Mouse (Mus musculus) CH12.LX (cell line): Measurements from ENCODE around the gene Prrt3. TPM values are rescaled to one million over a fixed set of nuclear protein-coding genes. Genes with fewer than 3 reads are reported as not detected.

Source experiments
- DNase-seq: peaks from one replicate; pipeline ENCODE4 v3.0.0-alpha.2; 2013; ENCODE audit errors: extremely low read depth
- H3K27ac ChIP-seq: 2 replicates; pipeline ENCODE4 v1.5.1; 2012; ENCODE audit warnings: low read depth, mild to moderate bottlenecking, control low read depth, moderate library complexity; ENCODE audit not compliant: insufficient read depth
- H3K27me3 ChIP-seq: replicated peaks from 2 replicates; pipeline ENCODE3; 2012; ENCODE audit warnings: inconsistent platforms
- H3K36me3 ChIP-seq, 2 experiments: replicated peaks in 1 of 2; 2 replicates each; pipeline versions ENCODE3 to v1.6.1; 2012; ENCODE audit warnings: inconsistent platforms in 1 of 2, low read length in 1 of 2, mild to moderate bottlenecking in 1 of 2, mixed read lengths in 1 of 2, moderate library complexity in 1 of 2; ENCODE audit not compliant: control insufficient read depth in 1 of 2, insufficient read depth in 1 of 2
- H3K4me1 ChIP-seq, 2 experiments: 2 replicates each; pipeline ENCODE4 v1.6.1; 2012; ENCODE audit warnings: inconsistent platforms in 1 of 2, moderate library complexity in 1 of 2; ENCODE audit not compliant: insufficient read depth in 2 of 2, control insufficient read depth in 1 of 2
- H3K4me2 ChIP-seq: 2 replicates; pipeline ENCODE4 v1.6.1; 2012; ENCODE audit warnings: low read depth, mild to moderate bottlenecking, control low read depth; ENCODE audit not compliant: poor library complexity, insufficient read depth, severe bottlenecking
- H3K4me3 ChIP-seq, 3 experiments: fragments of 150-350 bp in 1 of 3; sonication (generic) in 1 of 3; replicated peaks in 1 of 3; 2 replicates each; pipeline versions ENCODE3 to v1.5.1; 2011 to 2012; ENCODE audit warnings: low read depth in 2 of 3, low read length in 2 of 3, mild to moderate bottlenecking in 2 of 3, moderate library complexity in 2 of 3, control low read depth in 1 of 3, improper control_type of control experiment in 1 of 3, inconsistent platforms in 1 of 3, mixed read lengths in 1 of 3; ENCODE audit not compliant: poor library complexity in 1 of 3
- H3K79me2 ChIP-seq: replicated peaks from 2 replicates; pipeline ENCODE4 v1.6.1; 2012; ENCODE audit warnings: mild to moderate bottlenecking, moderate library complexity; ENCODE audit not compliant: control insufficient read depth, poor library complexity, insufficient read depth, severe bottlenecking; ENCODE audit errors: extremely low read depth
- H3K9ac ChIP-seq: 2 replicates; pipeline ENCODE4 v1.6.1; 2012; ENCODE audit warnings: low read depth, mild to moderate bottlenecking, control low read depth, moderate library complexity; ENCODE audit not compliant: insufficient read depth
- H3K9me3 ChIP-seq: replicated peaks from 2 replicates; pipeline ENCODE3; 2012; ENCODE audit warnings: low read length, inconsistent platforms, mixed read lengths
- BHLHE40 ChIP-seq: IDR thresholded peaks from 2 replicates; pipeline ENCODE4 v1.6.1; 2011; ENCODE audit warnings: mild to moderate bottlenecking, low read depth, low read length, improper control_type of control experiment
- CHD1 ChIP-seq: IDR thresholded peaks from 2 replicates; pipeline ENCODE4 v1.6.1; 2012; ENCODE audit warnings: low read depth, low read length, improper control_type of control experiment, inconsistent platforms
- E2F4 ChIP-seq: IDR thresholded peaks from 2 replicates; pipeline ENCODE4 v1.6.1; 2011; ENCODE audit warnings: low read depth, low read length, improper control_type of control experiment; ENCODE audit not compliant: insufficient replicate concordance
- ELF1 ChIP-seq: IDR thresholded peaks from 2 replicates; pipeline ENCODE4 v1.6.1; 2014; ENCODE audit warnings: low read depth, mild to moderate bottlenecking, inconsistent platforms, low read length, improper control_type of control experiment
- JUN ChIP-seq: IDR thresholded peaks from 2 replicates; pipeline ENCODE4 v1.6.1; 2011; ENCODE audit warnings: low read depth, mild to moderate bottlenecking, low read length, improper control_type of control experiment, moderate library complexity; ENCODE audit not compliant: insufficient read depth
- KAT2A ChIP-seq: IDR thresholded peaks from 2 replicates; pipeline ENCODE4 v1.6.1; 2012; ENCODE audit warnings: low read length, improper control_type of control experiment, inconsistent platforms; ENCODE audit not compliant: insufficient replicate concordance
- MAFK ChIP-seq: IDR thresholded peaks from 2 replicates; pipeline ENCODE4 v1.6.1; 2011; ENCODE audit warnings: low read length, improper control_type of control experiment; ENCODE audit not compliant: insufficient replicate concordance
- MAZ ChIP-seq: IDR thresholded peaks from 2 replicates; pipeline ENCODE4 v1.6.1; 2012; ENCODE audit warnings: low read depth, mild to moderate bottlenecking, inconsistent platforms, low read length, improper control_type of control experiment, moderate library complexity
- MYC ChIP-seq: IDR thresholded peaks from 2 replicates; pipeline ENCODE4 v1.6.1; 2011; ENCODE audit warnings: low read depth, mild to moderate bottlenecking, improper control_type of control experiment, low read length
- NELFE ChIP-seq: IDR thresholded peaks from 2 replicates; pipeline ENCODE4 v1.6.1; 2011; ENCODE audit warnings: low read depth, low read length, improper control_type of control experiment
- RCOR1 ChIP-seq: conservative IDR thresholded peaks from 2 replicates; pipeline ENCODE4 v1.6.1; 2012; ENCODE audit warnings: low read depth, mild to moderate bottlenecking, inconsistent platforms, low read length, improper control_type of control experiment
- TBP ChIP-seq: conservative IDR thresholded peaks from 2 replicates; pipeline ENCODE4 v1.6.1; 2011; ENCODE audit warnings: low read depth, low read length, improper control_type of control experiment
- UBTF ChIP-seq: IDR thresholded peaks from 2 replicates; pipeline ENCODE4 v1.6.1; 2012; ENCODE audit warnings: low read depth, mild to moderate bottlenecking, inconsistent platforms, low read length, improper control_type of control experiment, moderate library complexity
- USF1 ChIP-seq: IDR thresholded peaks from 2 replicates; pipeline ENCODE4 v1.6.1; 2014; ENCODE audit warnings: low read depth, mild to moderate bottlenecking, inconsistent platforms, low read length, improper control_type of control experiment
- USF2 ChIP-seq: conservative IDR thresholded peaks from 2 replicates; pipeline ENCODE4 v1.6.1; 2011; ENCODE audit warnings: low read depth, low read length, improper control_type of control experiment
- ZKSCAN1 ChIP-seq: IDR thresholded peaks from 2 replicates; pipeline ENCODE4 v1.6.1; 2012; ENCODE audit warnings: low read depth, inconsistent platforms, low read length, improper control_type of control experiment, borderline replicate concordance
- ZNF384 ChIP-seq: IDR thresholded peaks from 2 replicates; pipeline ENCODE4 v1.6.1; 2012; ENCODE audit warnings: low read depth, low read length, improper control_type of control experiment, inconsistent platforms
- dilution Hi-C: fragments of 300-500 bp; cut with MboI; formaldehyde crosslinking; loops from 2 replicates; pipeline ENCODE4 v1.14.3; 2020; ENCODE audit warnings: low sequenced_read_pairs; ENCODE audit not compliant: extremely low pct_unique_long_range_greater_than_20kb, extremely low pct_ligation_motif_present
- in situ Hi-C: fragments of 300-500 bp; cut with MboI; formaldehyde crosslinking; loops from 3 replicates; pipeline ENCODE4 v1.14.3; 2019; ENCODE audit warnings: low sequenced_read_pairs, low pct_ligation_motif_present, low pct_unique_long_range_greater_than_20kb, mixed read lengths
- polyA plus RNA-seq: library from polyadenylated mRNA; unstranded; fragments of >175 nt; gene quantifications from 2 replicates; pipeline ENCODE4 v1.2.1, GENCODE M21; 2012; ENCODE audit warnings: low read depth; ENCODE audit not compliant: insufficient read length
- total RNA-seq, 2 experiments: library from RNA; depleted of rRNA; stranded (reverse); fragments of 300-350 nt in 1 of 2; fragments of >200 nt in 1 of 2; gene quantifications; 2 replicates each; pipeline ENCODE4 v1.2.3; 2012 to 2014

The Prrt3 gene
- total and polyA plus RNA-seq, 3 experiments = not detected

DNA sequence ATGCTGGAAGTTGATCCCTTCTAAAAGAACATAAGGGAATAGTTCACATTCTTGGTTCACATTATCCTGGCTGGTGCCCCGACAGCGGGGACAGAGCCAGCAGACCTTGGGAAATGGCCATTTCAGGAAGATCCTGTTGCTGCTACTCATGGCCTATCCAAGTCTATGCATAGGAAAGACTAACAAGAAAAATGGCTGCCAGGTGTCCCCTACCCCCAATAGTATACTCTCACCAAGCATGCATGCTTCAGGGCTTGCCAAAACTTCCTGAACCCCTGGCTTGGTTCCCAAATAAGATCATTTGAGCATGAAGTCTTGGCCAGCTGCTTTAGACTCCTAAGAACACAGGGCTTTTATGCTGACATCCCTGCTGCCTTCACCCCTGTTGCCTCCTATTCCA lies 49.9 kb downstream of the Prrt3 start:
- in situ Hi-C loops (no loop called here), dilution Hi-C loops (no loop called here)
- Histone ChIP-seq H3K36me3 (peaks cover 15 to 27% of the 10 kb centered on the region in 2 experiments), H3K4me2 (no peak overlapping the region), H3K4me3 (no peak overlapping the region), H3K27ac (no peak overlapping the region), H3K27me3 (no peaks in the 10 kb centered on the region), H3K9me3 (no peaks in the 10 kb centered on the region), H3K79me2 (no peaks in the 10 kb centered on the region), H3K9ac (no peak overlapping the region), H3K4me1 (peaks cover 0 to 16% of the 10 kb centered on the region in 2 experiments; a peak in 2 of 4 replicates)
- TF ChIP-seq CHD1 = no peak
- no peak for TF ChIP-seq NELFE
- no peak for TF ChIP-seq JUN
- TF ChIP-seq UBTF = no peak
- no peak for TF ChIP-seq E2F4
- no peak for TF ChIP-seq BHLHE40
- TF ChIP-seq ELF1 = no peak
- TF ChIP-seq USF1 = no peak
- no peak for TF ChIP-seq ZKSCAN1
- TF ChIP-seq MYC = no peak
- TF ChIP-seq RCOR1 = no peak
- TF ChIP-seq TBP = no peak
- no peak for TF ChIP-seq KAT2A
- no peak for TF ChIP-seq USF2
- TF ChIP-seq ZNF384 = no peak
- no peak for DNase-seq

DNA sequence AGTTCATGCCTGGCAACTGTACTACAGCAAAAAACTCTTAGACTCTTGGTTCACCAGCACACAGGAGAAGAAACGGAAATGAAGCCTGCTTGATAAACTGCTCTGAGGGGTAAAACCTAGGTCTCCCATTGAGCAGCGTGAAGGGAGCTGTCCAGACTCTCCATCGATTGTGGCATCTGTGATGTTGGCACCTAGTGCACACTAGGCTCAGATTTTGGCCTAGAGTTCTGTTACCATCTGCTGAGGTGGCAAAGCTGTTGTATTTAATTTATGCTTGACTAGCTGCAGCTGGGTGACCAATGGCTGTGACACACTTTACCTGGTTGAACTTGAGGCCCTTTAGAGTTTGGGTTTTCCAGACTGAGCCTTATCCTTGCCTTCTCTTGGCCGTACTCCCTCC lies 54.1 kb downstream of the Prrt3 start:
- dilution Hi-C loops = no loop called here
- peaks cover 12% of the 10 kb centered on the region for H3K79me2 ChIP-seq
- in situ Hi-C loops = no loop called here

More for the DNA sequence above, 54.1 kb downstream of the Prrt3 start:
- peaks cover 4 to 24% of the 10 kb centered on the region in 2 experiments for H3K4me1 ChIP-seq
- H3K27ac ChIP-seq = no peak overlapping the region
- no peak overlapping the region for H3K9ac ChIP-seq
- no peak overlapping the region for H3K4me3 ChIP-seq
- no peak for DNase-seq
- H3K36me3 ChIP-seq = peaks cover 24 to 47% of the 10 kb centered on the region in 2 experiments
- no peaks in the 10 kb centered on the region for H3K27me3 ChIP-seq
- H3K9me3 ChIP-seq = no peaks in the 10 kb centered on the region
- TF ChIP-seq MAFK (no peak), ZKSCAN1 (no peak), MAZ (no peak)
- TF ChIP-seq, all 38 proteins: peak for 0
- H3K4me2 ChIP-seq = no peak overlapping the region
